8 mouse cellular contexts compared by ENCODE assay signal in genomic region chr16:44557084-44557483, GRCm38 (mm10). TPM values are rescaled to one million over a fixed set of nuclear protein-coding genes. Genes with fewer than 3 reads are reported as not detected.
DNase-seq lines count a peak whose midpoint lies in the region; ATAC-seq and TF ChIP-seq lines count a peak whose summit lies in the region.

No protein-coding gene starts in this region.

- DNase-seq in kidney, postnatal 0 days (ENCODE audit: low spot score) = peak; percentile 61
- no peak for DNase-seq in kidney, postnatal 25 days
- DNase-seq in hindbrain, embryonic 10.5 days (ENCODE audit: low spot score) = no peak
- no peak for DNase-seq in c-Kit-positive CD71-positive TER-119-positive erythroid progenitor cells, embryonic 14.5 days (ENCODE audit: low spot score)
- no peak for DNase-seq in layer of hippocampus, postnatal 25 days (ENCODE audit: extremely low spot score in 1 of 2, low spot score in 1 of 2)

- H3K36me3 ChIP-seq in kidney, postnatal 0 days (ENCODE audit: insufficient read depth, low read length) = 0 out of 2 replicates have a peak, but pooled peaks cover 2% of the 10 kb centered on the region
- H3K36me3 ChIP-seq in hindbrain, embryonic 10.5 days = peaks cover 19% of the 10 kb centered on the region; the same call in 1 of the 2 replicates
- no peaks in the 10 kb centered on the region for H3K36me3 ChIP-seq in midbrain, embryonic 16.5 days (ENCODE audit: control insufficient read depth, insufficient read depth, low read length)

- WGBS in kidney, postnatal 0 days = 14% methylated on average over 7 of the region's 7 CpGs
- 14% methylated on average over 7 of the region's 7 CpGs for WGBS in hindbrain, embryonic 10.5 days
- WGBS in midbrain, embryonic 16.5 days = 24% methylated on average over 7 of the region's 7 CpGs

- H3K4me3 ChIP-seq in kidney, postnatal 0 days (replicated peaks; ENCODE audit: low read depth, low read length) = peak overlapping the region; percentile 87
- peak overlapping the region; percentile 90 for H3K4me3 ChIP-seq in cortical plate, adult 2 months (ENCODE audit: insufficient read depth, low read length)
- H3K4me3 ChIP-seq in hindbrain, embryonic 10.5 days = peak overlapping the region; percentile 84
- H3K4me3 ChIP-seq in midbrain, embryonic 16.5 days (ENCODE audit: low read depth, low read length) = peak overlapping the region; percentile 68

- H3K4me2 ChIP-seq in kidney, postnatal 0 days (ENCODE audit: low read length) = peak overlapping the region; percentile 72
- peak overlapping the region; percentile 99 for H3K4me2 ChIP-seq in midbrain, embryonic 16.5 days (ENCODE audit: low read length)

- no peak for ATAC-seq in kidney, postnatal 0 days (replicated peaks; ENCODE audit: low FRiP score, low read depth)
- no peak for ATAC-seq in midbrain, embryonic 16.5 days
- no peak for ATAC-seq in granulocyte monocyte progenitor cell, adult 5-6 weeks (replicated peaks; ENCODE audit: poor library complexity, severe bottlenecking)

- TF ChIP-seq POLR2A in cortical plate, adult 2 months (IDR thresholded peaks at IDR 0.05; ENCODE audit: extremely low read depth, insufficient read depth, low read length) = no peak

- peaks cover 18% of the 10 kb centered on the region for H3K4me1 ChIP-seq in kidney, postnatal 0 days (replicated peaks; ENCODE audit: insufficient read depth, low read length)
- no peaks in the 10 kb centered on the region; the same call in 1 of the 2 replicates for H3K4me1 ChIP-seq in cortical plate, adult 2 months (ENCODE audit: control insufficient read depth, insufficient read depth, low read length)
- H3K4me1 ChIP-seq in hindbrain, embryonic 10.5 days (replicated peaks) = peaks cover 79% of the 10 kb centered on the region
- H3K4me1 ChIP-seq in midbrain, embryonic 16.5 days (ENCODE audit: control insufficient read depth, insufficient read depth, low read length) = peaks cover 24% of the 10 kb centered on the region

- peak overlapping the region; percentile 83; the same call in 1 of the 2 replicates for H3K9ac ChIP-seq in kidney, postnatal 0 days (ENCODE audit: low read depth, low read length)
- H3K9ac ChIP-seq in midbrain, embryonic 16.5 days (ENCODE audit: low read depth, low read length) = peak overlapping the region; percentile 74

- H3K9me3 ChIP-seq in kidney, postnatal 0 days (replicated peaks; ENCODE audit: low read length) = no peaks in the 10 kb centered on the region
- no peaks in the 10 kb centered on the region for H3K9me3 ChIP-seq in hindbrain, embryonic 10.5 days
- no peaks in the 10 kb centered on the region for H3K9me3 ChIP-seq in midbrain, embryonic 16.5 days (replicated peaks; ENCODE audit: control insufficient read depth, low read length, poor library complexity, severe bottlenecking)

- TF ChIP-seq CTCF in kidney, postnatal 0 days (IDR thresholded peaks at IDR 0.05; ENCODE audit: low read depth) = no peak
- no peak for TF ChIP-seq CTCF in cortical plate, adult 2 months (IDR thresholded peaks at IDR 0.05; ENCODE audit: extremely low read depth, insufficient read depth, low read length)

- H3K27ac ChIP-seq in kidney, postnatal 0 days = peak overlapping the region; percentile 91
- no peak overlapping the region for H3K27ac ChIP-seq in cortical plate, adult 2 months (ENCODE audit: insufficient read depth, low read length)
- H3K27ac ChIP-seq in hindbrain, embryonic 10.5 days = peak overlapping the region; percentile 98
- H3K27ac ChIP-seq in midbrain, embryonic 16.5 days (ENCODE audit: low read length) = peak overlapping the region; percentile 47; the same call in 1 of the 2 replicates

- H3K27me3 ChIP-seq in kidney, postnatal 0 days (ENCODE audit: insufficient read depth, low read length) = no peaks in the 10 kb centered on the region
- H3K27me3 ChIP-seq in hindbrain, embryonic 10.5 days (ENCODE audit: insufficient read depth, poor library complexity, severe bottlenecking) = no peaks in the 10 kb centered on the region
- no peaks in the 10 kb centered on the region for H3K27me3 ChIP-seq in midbrain, embryonic 16.5 days (ENCODE audit: control insufficient read depth, insufficient read depth, low read depth, low read length)

RNA-seq across cellular contexts. Expression of gene Boc, which starts 1.6 kb away (rescaled TPM):
- polyA plus RNA-seq in kidney, postnatal 0 days (2015; fragmentation: Nextera tagmentation; extraction: Ambion mirVana) = 13.4 and 13.5 TPM in 2 replicates
- 14.2 and 14.3 TPM in 2 replicates for polyA plus RNA-seq in cortical plate, adult 2 months (2012; rRNA removed)
- 36.0 and 43.9 TPM in 2 replicates for polyA plus RNA-seq in hindbrain, embryonic 10.5 days (2016; fragmentation: Nextera tagmentation; extraction: Ambion mirVana)
- 7.3 and 10.5 TPM in 2 replicates for polyA plus RNA-seq in midbrain, embryonic 16.5 days (2015; fragmentation: Nextera tagmentation; extraction: Ambion mirVana)
- 0.30 TPM in 1 of 2 replicates, not detected in the other for total RNA-seq in granulocyte monocyte progenitor cell, adult 5-6 weeks (2014; fragmentation: Nextera tagmentation)
- total RNA-seq in granulocyte monocyte progenitor cell, adult 5-6 weeks (2017) = 0.05 and 0.47 TPM in 2 replicates
- total RNA-seq in layer of hippocampus, postnatal 25 days (2021) = 10 to 100 TPM in 1 of 2 experiments, 1 to 10 TPM in 1; 9.9 to 10.3 TPM
